Mouse (Mus musculus): ENCODE measurements around the gene Agpat4. TPM values are rescaled to one million over a fixed set of nuclear protein-coding genes. Genes with fewer than 3 reads are reported as not detected.

The Agpat4 gene
- polyA plus RNA-seq, 2 experiments = 22.1 to 23.7 TPM

DNA sequence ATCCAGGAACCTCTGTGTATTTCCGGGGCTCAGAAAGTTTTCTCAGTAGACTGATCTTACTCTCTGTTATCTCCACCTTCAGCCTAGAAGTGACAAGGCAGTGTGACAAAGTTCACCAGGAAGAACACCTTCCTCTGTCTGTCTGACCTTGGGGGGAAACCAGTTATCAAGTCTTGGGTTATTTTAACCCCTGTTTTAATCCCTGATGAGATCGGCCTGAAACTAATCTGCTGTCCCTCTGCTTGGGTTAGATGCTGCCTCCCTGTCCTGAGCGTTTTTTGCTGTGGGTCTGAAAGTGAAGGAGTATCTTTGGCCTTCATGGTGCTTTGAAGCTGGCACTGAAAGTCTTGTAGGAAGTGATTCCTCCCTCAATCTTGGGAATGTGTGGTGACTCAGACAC lies 4.7 kb downstream of the Agpat4 start:
- no peak for ATAC-seq (ENCODE audit: low FRiP score, low read depth)

DNA sequence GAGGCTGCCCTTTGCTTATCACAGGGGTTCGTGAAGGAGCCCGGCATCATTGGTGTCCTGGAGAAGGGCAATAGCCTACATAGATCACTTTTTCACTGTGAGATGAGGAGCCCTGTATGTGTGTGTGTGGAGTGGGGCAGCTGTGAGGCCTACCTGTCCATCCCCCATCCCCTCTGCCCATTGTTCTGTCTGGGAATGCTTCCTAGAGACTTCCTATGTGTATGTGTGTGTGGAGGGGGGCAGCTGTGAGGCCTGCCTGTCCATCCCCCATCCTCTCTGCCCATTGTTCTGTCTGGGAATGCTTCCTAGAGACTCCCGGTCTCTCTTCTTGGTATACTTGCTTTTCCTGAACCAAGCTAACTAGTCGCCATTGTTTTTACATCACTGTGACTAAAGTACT lies 8.6 kb downstream of the Agpat4 start:
- Histone ChIP-seq H3K27ac (replicated peaks; ENCODE audit: low read depth, low read length) (no peak overlapping the region), H3K9me3 (ENCODE audit: control insufficient read depth, low read length) (no peaks in the 10 kb centered on the region), H3K27me3 (ENCODE audit: control insufficient read depth, insufficient read depth, low read length) (no peaks in the 10 kb centered on the region), H3K4me2 (replicated peaks; ENCODE audit: low read depth, low read length, severe bottlenecking) (no peak overlapping the region), H3K9ac (ENCODE audit: low read depth, low read length, severe bottlenecking) (no peak overlapping the region), H3K36me3 (ENCODE audit: control insufficient read depth, insufficient read depth, low read length) (peaks cover 34% of the 10 kb centered on the region), H3K4me1 (ENCODE audit: control insufficient read depth, insufficient read depth, low read length) (no peaks in the 10 kb centered on the region; the same call in 1 of the 2 replicates), H3K4me3 (replicated peaks; ENCODE audit: low read length) (no peak overlapping the region)
- no peak for ATAC-seq (ENCODE audit: low FRiP score, low read depth)
- TF ChIP-seq POLR2A (IDR thresholded peaks at IDR 0.05; ENCODE audit: borderline replicate concordance, extremely low read depth, insufficient read depth, insufficient read length) = no peak
- WGBS = 94% methylated on average over 4 of the region's 4 CpGs
- no peak for DNase-seq (ENCODE audit: low spot score)

More for the DNA sequence above, 4.7 kb downstream of the Agpat4 start:
- Histone ChIP-seq H3K27me3 (ENCODE audit: control insufficient read depth, insufficient read depth, low read length) (no peaks in the 10 kb centered on the region), H3K4me2 (replicated peaks; ENCODE audit: low read depth, low read length, severe bottlenecking) (no peak overlapping the region), H3K4me3 (replicated peaks; ENCODE audit: low read length) (no peak overlapping the region), H3K9me3 (ENCODE audit: control insufficient read depth, low read length) (no peaks in the 10 kb centered on the region), H3K36me3 (ENCODE audit: control insufficient read depth, insufficient read depth, low read length) (peaks cover 30% of the 10 kb centered on the region; the same call in 1 of the 2 replicates), H3K9ac (ENCODE audit: low read depth, low read length, severe bottlenecking) (no peak overlapping the region), H3K4me1 (ENCODE audit: control insufficient read depth, insufficient read depth, low read length) (peaks cover 8% of the 10 kb centered on the region), H3K27ac (replicated peaks; ENCODE audit: low read depth, low read length) (no peak overlapping the region)
- TF ChIP-seq POLR2A (IDR thresholded peaks at IDR 0.05; ENCODE audit: borderline replicate concordance, extremely low read depth, insufficient read depth, insufficient read length) = no peak
- 89% methylated on average over 3 of the region's 3 CpGs for WGBS
- no peak for DNase-seq (ENCODE audit: low spot score)

DNA sequence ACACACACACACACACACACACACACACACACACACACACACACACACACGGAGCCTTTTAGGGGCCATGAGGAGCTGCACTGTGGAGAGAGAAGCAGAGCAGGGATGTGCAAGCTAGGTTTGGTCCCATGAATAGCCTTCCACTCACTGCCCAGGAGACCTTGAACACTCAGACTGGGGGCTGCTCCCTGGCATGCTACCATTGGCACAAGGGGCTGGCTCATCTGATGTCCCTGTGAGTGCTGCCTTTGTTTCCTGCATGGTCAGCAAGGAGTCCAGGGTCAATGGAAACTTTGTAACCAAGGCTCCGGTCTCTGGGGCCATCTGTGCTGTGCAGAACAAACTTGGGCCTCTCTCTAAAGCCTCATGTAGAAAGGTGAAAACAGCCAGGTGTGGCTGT lies 10.5 kb downstream of the Agpat4 start:
- no peaks in the 10 kb centered on the region; the same call in 1 of the 2 replicates for H3K4me1 ChIP-seq (ENCODE audit: control insufficient read depth, insufficient read depth, low read length)
- no peak overlapping the region for H3K4me2 ChIP-seq (replicated peaks; ENCODE audit: low read depth, low read length, severe bottlenecking)
- no peak for TF ChIP-seq POLR2A (IDR thresholded peaks at IDR 0.05; ENCODE audit: borderline replicate concordance, extremely low read depth, insufficient read depth, insufficient read length)
- peaks cover 31% of the 10 kb centered on the region for H3K36me3 ChIP-seq (ENCODE audit: control insufficient read depth, insufficient read depth, low read length)
- H3K27ac ChIP-seq (replicated peaks; ENCODE audit: low read depth, low read length) = no peak overlapping the region
- no peak overlapping the region for H3K9ac ChIP-seq (ENCODE audit: low read depth, low read length, severe bottlenecking)
- ATAC-seq (ENCODE audit: low FRiP score, low read depth) = no peak
- H3K9me3 ChIP-seq (ENCODE audit: control insufficient read depth, low read length) = no peaks in the 10 kb centered on the region
- 83% methylated on average over 2 of the region's 2 CpGs for WGBS
- DNase-seq (ENCODE audit: low spot score) = no peak
- no peak overlapping the region for H3K4me3 ChIP-seq (replicated peaks; ENCODE audit: low read length)
- H3K27me3 ChIP-seq (ENCODE audit: control insufficient read depth, insufficient read depth, low read length) = no peaks in the 10 kb centered on the region

DNA sequence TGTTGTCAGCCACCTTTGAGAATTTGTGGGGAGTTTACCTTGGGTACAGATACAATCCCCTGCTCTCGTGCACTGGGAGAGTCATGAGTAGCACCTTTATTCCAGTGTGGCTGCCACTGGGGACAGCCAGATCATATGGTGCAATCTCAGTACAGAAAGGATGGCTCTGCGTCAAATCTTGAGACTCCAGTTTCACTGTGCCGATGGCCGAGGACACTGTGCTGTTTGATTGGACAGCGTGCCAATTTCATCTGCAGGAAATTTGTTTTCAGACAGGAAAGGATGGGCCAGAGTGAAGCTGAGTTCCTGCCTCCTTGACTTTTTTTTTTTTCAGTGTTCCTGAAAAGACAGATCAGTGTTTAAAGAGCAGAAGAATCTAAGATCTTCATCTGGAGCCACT lies 12.7 kb downstream of the Agpat4 start:
- no peak for TF ChIP-seq POLR2A (IDR thresholded peaks at IDR 0.05; ENCODE audit: borderline replicate concordance, extremely low read depth, insufficient read depth, insufficient read length)
- Histone ChIP-seq H3K9me3 (ENCODE audit: control insufficient read depth, low read length) (no peaks in the 10 kb centered on the region), H3K27ac (replicated peaks; ENCODE audit: low read depth, low read length) (no peak overlapping the region), H3K4me2 (replicated peaks; ENCODE audit: low read depth, low read length, severe bottlenecking) (no peak overlapping the region), H3K36me3 (ENCODE audit: control insufficient read depth, insufficient read depth, low read length) (peaks cover 12% of the 10 kb centered on the region; the same call in 1 of the 2 replicates), H3K9ac (ENCODE audit: low read depth, low read length, severe bottlenecking) (no peak overlapping the region), H3K4me1 (ENCODE audit: control insufficient read depth, insufficient read depth, low read length) (no peaks in the 10 kb centered on the region; the same call in 1 of the 2 replicates), H3K27me3 (ENCODE audit: control insufficient read depth, insufficient read depth, low read length) (no peaks in the 10 kb centered on the region), H3K4me3 (replicated peaks; ENCODE audit: low read length) (no peak overlapping the region)
- no peak for DNase-seq (ENCODE audit: low spot score)
- WGBS = 78% methylated on average over 5 of the region's 5 CpGs
- ATAC-seq (ENCODE audit: low FRiP score, low read depth) = no peak

DNA sequence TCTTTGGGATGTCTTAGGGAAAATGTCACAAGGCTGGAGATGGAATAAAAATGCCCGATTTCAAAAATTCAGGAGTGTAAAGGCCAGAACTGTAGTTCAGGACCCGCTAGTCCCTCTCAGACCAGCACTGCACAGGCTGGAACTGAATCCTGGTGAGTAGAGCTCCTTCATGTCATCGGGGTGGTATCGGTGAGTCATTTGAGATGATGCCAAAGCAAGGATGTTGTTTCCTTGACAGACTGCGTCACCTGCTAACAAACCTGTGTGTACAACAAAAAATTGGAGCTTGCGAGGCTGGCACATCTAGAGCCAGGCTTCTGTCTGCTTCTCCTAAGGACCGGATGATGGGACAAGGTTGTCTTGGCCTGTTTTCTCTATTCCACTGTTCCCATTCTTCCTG lies 13.1 kb downstream of the Agpat4 start:
- WGBS = 95% methylated on average over 7 of the region's 7 CpGs
- Histone ChIP-seq H3K9ac (ENCODE audit: low read depth, low read length, severe bottlenecking) (no peak overlapping the region), H3K4me3 (replicated peaks; ENCODE audit: low read length) (no peak overlapping the region), H3K9me3 (ENCODE audit: control insufficient read depth, low read length) (no peaks in the 10 kb centered on the region), H3K4me1 (ENCODE audit: control insufficient read depth, insufficient read depth, low read length) (no peaks in the 10 kb centered on the region; the same call in 1 of the 2 replicates), H3K27ac (replicated peaks; ENCODE audit: low read depth, low read length) (no peak overlapping the region), H3K27me3 (ENCODE audit: control insufficient read depth, insufficient read depth, low read length) (no peaks in the 10 kb centered on the region), H3K36me3 (ENCODE audit: control insufficient read depth, insufficient read depth, low read length) (peaks cover 12% of the 10 kb centered on the region; the same call in 1 of the 2 replicates), H3K4me2 (replicated peaks; ENCODE audit: low read depth, low read length, severe bottlenecking) (no peak overlapping the region)
- ATAC-seq (ENCODE audit: low FRiP score, low read depth) (no peak), DNase-seq (ENCODE audit: low spot score) (no peak)
- TF ChIP-seq POLR2A (IDR thresholded peaks at IDR 0.05; ENCODE audit: borderline replicate concordance, extremely low read depth, insufficient read depth, insufficient read length) = no peak

DNA sequence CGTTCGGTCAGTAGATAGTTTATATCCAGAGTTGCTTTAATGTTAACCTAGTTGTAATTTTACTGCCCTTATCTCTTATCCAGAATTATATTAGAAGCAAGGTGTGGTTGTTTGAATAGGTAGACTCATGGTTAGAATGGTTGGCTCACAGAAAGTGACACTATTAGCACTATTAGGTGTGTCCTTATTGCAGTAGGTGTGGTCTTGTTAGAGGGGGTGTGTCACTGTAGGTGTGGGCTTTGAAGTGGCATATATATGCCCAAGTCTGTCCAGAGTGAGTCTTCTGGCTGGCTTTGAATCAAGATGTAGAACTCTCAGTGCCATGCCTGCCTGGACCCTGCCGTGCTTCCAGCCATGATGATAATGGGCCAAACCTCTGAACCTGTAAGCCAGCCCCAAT lies 14.4 kb downstream of the Agpat4 start:
- TF ChIP-seq POLR2A (IDR thresholded peaks at IDR 0.05; ENCODE audit: borderline replicate concordance, extremely low read depth, insufficient read depth, insufficient read length) = no peak
- Histone ChIP-seq H3K9me3 (ENCODE audit: control insufficient read depth, low read length) (no peaks in the 10 kb centered on the region), H3K4me1 (ENCODE audit: control insufficient read depth, insufficient read depth, low read length) (no peaks in the 10 kb centered on the region; the same call in 1 of the 2 replicates), H3K36me3 (ENCODE audit: control insufficient read depth, insufficient read depth, low read length) (peaks cover 4% of the 10 kb centered on the region; the same call in 1 of the 2 replicates), H3K9ac (ENCODE audit: low read depth, low read length, severe bottlenecking) (no peak overlapping the region), H3K4me3 (replicated peaks; ENCODE audit: low read length) (no peak overlapping the region), H3K27me3 (ENCODE audit: control insufficient read depth, insufficient read depth, low read length) (no peaks in the 10 kb centered on the region), H3K4me2 (replicated peaks; ENCODE audit: low read depth, low read length, severe bottlenecking) (no peak overlapping the region), H3K27ac (replicated peaks; ENCODE audit: low read depth, low read length) (no peak overlapping the region)
- no peak for ATAC-seq (ENCODE audit: low FRiP score, low read depth)
- WGBS = 92% methylated on average over 3 of the region's 3 CpGs
- DNase-seq (ENCODE audit: low spot score) = no peak

Data from limb, embryonic 14.5 days (tissue).